Mouse (Mus musculus) kidney, postnatal 10 days (tissue): ENCODE measurements at regions not wholly inside any gene's neighbourhood (a gene's known extent, or its start where the extent isn't known, plus 50 kb on each side); places are given as distances from the start of the nearest gene placed in this dataset.
"Not testable (repeated sequence)": the region's sequence is repeated elsewhere in the genome, so short reads cannot be mapped to it uniquely, and the experiment has no call there.

Source experiments
- DNase-seq: peaks from one replicate; pipeline ENCODE4 v3.0.0; 2021; ENCODE audit warnings: mixed read lengths

DNA sequence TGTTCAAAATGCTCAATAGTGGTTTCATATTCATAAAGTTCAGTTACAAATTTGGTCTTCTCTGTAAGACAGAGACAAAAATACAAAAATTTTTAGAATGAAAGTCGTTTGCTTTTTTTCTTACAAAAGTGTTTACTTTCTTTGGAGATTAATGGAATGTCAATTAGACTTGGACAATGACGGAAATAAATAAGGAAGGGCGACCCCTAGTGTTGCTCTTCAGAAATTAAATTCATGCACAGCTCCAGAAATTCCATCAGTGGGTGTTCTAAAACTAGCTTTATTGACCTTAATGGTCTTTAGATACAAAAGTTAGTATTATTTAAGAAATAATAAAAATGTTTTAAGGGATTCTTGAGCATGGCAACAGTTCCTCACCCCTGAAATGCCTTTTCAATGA lies 141.8 kb upstream of the Lama2 start:
- DNase-seq = peak; percentile 38

DNA sequence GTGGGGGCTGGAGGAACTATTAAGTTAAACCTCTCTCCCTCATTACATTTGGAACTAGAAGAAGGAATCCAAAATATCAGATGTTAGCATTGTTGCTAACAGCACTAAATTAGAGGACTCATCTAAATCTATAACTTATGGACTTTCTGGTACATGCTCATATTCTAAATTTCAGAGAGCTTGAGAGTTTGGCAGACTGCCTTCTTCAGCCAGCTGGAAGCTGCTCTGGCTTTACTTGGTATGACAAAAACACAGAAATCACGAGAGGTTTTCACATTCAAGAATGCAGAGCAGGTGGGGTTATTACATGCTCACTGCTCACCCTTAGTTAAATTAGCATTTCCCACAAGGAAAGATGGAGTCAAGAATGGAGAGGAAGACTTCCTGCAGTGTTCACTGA lies 182.8 kb upstream of the Lama2 start:
- no peak for DNase-seq

DNA sequence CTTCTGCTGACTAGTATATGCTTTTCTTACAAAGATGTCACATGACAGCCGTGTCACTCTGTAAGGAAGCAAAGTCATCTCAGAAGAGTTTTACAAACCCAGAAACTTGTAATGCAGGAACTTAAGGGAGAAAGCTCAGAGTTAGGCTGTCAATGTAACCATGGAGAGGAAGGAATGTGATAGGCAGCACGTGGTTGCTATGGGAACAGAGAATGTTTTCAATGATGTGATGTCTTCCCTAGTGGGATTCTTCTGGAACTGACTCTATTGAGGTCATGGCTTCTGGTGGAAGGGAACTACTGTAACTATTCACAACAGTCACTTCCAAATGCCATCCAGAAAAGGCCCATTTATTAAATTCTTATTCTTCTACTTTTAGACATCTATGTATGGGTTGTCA lies 190.0 kb upstream of the Lama2 start:
- DNase-seq = no peak

DNA sequence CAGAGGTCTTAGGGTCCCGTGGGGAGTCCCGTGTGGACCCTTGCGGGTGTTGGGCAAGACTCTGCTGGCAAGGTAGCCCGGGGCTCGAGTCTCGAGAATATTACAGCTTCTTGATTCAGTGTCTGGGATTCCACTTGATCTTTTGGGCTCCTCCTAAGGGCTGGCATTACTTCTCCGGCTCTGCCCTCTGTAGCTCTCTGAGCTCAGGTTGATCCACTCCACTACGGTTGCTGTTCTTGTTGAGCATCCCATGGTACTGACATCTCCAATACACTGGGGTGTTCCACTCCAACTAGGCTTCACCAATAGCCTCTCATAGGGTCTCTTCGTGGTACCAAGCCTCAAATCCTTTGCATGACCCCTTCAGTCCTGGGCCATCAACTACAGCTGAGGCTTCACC lies 206.1 kb upstream of the Lama2 start:
- not testable (repeated sequence) for DNase-seq

DNA sequence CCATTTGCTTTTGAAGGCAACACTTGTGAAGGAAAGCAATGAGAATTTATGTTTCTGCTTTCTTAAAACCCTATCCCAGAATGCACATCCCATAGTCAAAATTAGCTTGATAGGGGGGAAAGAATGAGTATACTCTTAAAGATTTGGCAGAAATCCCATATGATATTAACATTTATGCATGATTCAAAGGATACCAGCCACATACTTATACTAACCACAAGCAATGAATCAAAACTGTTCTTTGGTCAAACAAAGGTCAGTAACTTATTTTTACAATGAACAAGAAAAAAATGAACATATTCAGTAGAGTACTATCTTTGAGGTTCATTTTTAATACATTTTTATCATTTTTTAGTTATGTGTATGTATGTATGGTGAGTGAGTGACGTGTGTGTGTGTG lies 208.8 kb upstream of the Lama2 start:
- no peak for DNase-seq

DNA sequence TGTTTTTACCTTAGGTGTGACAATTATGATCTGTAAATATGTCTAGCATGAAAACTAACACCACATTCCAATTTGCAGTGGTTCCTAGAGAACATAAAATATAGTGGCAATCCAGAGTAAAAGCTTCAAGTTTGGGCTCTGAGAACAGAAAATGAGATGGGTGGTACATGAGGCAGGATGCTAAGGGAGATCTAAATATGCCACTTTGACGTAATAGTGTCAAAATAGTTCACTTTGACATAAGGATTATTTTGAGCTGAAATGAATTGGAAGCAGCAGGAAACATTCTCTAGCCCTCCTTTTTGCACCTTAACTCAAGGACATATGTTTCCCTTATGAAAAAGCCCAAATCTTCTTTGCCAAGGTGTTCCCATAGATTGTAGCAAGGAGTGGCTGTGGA lies 219.1 kb upstream of the Lama2 start:
- no peak for DNase-seq

DNA sequence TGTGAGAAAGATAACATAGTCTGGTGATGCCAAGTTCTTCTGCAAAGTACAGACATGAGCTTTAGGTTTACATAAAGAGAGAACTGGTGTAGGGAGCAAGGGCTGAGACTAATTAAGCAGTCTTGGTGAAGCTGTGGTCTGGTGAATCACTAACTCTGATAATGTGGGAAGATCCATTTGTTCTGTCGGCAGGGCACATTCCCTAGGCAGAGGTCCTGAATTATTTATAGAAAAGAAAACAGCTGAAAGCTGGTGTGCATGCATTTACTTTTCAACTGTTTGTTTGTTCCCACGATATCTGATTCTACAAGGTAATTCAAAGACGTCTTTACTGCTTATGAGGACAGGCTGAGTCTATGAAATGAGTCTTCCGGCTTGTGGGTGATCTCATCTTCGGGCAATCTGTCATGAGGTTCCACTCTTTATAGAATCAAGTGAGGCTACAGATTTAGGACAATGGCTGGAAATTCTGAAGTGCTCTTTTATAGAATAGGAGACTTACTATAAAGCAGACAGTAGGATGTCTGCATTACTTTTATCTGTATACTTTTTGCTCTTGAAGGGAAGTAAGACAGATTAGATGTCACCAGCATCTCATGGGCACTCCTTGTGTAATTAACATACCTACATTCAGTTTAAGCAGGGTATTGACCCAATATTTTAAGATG lies 221.6 kb upstream of the Lama2 start:
- no peak for DNase-seq

DNA sequence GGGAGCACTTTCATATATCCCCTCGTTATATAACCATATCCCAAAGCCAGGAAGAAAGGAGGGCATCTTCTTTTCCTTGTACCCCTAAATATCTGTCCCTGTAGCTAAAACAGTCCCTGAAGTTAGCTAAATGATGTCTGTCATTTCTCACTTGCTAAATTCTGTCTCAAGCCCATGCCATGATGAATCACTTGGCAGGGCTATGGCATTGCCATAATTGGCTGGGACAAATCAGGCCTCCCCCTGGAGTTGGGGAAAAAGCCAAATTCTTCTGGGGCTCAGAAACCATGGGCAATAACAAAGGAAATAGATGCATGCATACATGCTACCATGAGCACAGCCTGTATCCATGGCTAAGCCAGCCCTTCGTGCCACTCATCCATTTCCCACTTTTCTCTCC lies 223.5 kb upstream of the Lama2 start:
- DNase-seq = no peak

DNA sequence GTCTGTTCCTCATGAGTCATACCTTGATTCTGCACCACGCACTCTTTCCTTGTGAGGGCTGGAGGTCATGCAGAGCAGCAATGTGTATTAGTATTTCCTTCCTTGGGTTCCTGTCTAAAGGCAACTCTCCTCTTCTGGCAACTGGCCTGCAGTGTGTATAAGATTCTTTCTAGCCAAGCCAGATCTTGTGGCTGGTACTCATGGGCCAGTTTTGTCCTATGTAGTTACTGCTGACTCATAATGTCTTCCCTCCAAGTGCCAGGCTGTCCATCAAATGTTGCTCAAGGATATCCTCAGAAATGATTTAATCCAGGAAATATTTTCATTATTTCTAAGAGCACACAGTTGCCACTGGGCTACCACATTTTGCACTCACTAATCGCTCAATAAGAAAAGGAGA lies 211.0 kb upstream of the Ptprk start:
- no peak for DNase-seq

DNA sequence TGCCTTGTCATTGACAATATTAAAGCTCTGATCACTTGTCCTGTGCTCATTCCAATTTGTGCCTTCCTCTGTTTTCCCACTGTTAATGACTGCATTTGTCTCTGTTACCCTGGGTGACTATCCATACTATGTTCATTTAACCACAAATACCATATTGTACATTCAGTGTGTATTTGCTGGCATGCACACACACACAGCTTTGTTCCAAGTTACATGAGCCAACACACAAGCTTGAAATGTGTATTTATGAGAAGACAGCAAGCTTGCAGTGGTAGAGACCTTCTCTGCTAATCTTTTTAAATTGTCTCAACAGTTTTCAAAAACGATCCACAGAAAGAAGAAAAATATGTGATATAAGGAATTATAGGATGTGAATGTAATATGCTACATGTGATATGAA lies 193.8 kb upstream of the Ptprk start:
- no peak for DNase-seq

DNA sequence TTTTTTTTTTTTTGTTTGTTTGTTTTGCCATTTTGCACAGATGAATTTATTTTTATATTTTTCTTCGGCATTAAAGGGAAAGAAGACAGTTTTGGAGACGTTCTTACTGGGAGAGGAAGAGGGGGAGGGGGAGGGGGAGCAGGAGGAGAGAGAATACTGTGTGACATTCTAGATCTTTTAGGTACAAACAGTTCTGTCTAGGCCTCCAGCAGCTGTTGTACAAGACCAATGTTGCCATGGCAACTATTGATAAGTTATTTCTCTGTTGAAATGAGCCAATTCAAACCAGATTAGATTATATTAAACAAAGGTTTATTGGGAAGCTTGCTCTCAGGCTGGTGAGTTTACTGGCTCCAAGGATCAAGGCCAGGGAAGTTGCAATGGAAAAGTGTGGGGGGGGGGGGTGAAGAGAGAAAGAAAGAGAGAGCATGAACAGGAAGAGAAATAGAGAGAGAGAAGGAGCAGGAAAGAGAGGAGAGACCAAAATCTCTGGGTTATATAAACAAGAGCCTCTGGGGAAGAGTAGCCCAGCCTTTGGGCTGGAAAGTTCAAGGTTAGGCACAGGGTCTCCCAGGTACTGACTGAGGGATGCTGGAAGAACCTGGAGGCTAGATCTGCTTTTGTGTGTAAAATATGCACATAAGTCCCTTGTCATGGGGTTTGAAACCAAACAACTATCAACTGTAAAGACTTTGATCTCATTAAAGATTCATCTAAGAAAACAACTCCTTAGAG lies 182.7 kb upstream of the Ptprk start:
- no peak for DNase-seq

DNA sequence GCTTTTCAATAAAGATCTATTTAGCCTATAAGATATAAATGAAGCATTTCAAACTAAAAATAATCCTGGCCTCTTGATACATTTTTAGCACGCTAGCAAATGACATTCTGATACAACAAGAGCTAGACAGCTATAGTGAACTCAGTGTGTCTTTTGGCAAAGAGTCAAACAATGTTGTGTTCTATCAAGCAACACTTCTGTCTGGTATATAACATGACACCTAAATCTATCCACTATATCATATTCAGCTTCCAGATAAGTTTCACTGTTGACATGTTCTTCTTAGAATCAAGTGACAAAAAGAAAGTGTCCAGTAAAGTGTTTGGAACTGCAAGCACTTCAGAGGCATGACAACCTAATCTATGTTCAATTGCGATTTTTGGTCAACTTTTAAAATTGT lies 158.2 kb upstream of the Ptprk start:
- no peak for DNase-seq

DNA sequence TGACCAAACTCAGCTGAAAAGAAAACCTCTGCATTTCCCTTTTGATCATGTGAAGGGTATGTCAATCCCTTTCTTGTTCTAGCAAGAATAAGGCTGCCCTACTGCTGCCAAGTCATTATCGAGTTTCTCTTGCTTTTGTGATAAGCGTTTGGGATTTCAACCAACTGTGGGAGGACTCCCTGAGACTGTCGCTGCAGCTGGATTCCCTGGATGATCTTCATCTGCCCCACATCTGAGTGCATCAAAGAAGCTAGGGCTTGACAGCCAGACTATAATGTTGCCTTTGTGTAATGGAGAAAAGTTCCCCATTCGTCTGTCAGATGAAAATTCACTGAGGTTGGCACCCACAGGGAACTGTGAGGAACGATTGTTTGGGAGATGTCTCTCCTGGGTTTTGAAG lies 147.4 kb upstream of the Ptprk start:
- no peak for DNase-seq

DNA sequence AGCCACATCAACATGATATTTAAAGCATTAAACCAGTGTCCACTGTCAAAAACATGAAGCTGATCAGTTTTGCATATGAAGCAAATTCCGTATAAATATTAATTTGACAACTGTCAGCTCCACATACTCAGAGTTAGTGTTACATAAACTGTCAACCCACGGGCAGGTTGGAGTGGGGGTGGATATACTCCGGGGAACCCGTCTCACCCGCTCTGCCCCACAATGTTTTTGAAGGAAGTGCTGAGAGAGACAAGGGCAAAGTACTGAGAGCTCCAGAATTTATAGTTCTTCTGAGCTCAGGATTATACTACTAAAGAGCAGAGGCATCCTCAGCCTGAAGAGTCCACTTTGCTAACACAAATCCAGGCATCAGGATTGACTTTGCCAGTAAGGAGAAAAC lies 132.5 kb upstream of the Ptprk start:
- peak; percentile 13 for DNase-seq

DNA sequence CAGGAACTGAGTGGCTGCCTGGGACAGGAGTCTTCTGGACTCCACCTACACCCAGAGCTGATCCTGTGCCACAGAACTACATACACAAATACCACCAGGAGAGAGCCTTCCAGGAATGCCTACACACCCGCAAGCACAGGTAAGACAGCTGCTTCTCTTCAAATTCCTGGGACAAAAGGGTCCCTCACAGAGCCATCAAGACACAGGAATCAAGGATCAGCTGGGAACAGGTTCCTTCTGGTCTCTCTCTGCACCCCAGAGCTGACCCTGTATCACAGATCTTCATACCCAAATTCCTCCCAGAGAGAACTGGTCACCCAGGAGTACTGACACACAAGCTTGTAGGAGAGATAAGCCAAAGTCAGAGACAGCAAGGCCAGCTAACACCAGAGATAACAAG lies 125.5 kb upstream of the Ptprk start:
- no peak for DNase-seq

DNA sequence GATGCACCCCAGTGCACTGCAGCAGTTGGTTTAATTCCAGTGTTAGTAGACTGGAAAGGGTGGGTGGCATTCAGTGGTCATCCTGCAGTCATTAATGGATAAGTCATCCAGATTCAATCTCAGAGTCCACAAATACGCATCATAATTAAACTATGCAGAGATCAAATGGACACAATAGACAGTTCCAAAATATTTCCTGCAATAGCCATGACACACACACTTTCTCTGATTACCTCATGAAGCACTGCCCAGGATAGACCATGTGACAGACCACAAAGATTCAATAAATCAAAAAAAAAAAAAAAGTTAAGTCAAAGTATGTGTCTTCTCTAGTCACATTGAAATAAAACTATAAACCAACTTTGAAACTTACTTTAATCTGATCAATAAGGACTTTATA lies 106.4 kb upstream of the Ptprk start:
- DNase-seq = no peak

DNA sequence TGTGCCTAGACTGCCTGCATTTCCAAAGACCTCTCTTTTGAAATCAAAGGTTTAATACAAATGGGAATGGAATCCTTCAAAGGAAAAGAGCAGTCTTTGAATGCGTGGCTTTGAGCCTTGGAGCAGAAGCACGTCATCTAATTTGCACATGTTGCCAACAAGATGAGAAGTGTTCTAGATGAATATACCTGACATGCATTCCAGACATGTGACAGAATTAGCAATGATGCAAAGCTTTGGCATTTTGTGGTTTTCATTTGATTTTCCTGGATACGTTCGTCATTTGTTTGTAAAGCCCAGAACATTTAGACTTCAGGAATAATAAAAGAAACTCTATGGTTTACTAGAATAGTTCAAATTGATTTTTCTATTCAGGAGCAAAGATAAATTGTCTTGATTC lies 90.6 kb upstream of the Ptprk start:
- no peak for DNase-seq

DNA sequence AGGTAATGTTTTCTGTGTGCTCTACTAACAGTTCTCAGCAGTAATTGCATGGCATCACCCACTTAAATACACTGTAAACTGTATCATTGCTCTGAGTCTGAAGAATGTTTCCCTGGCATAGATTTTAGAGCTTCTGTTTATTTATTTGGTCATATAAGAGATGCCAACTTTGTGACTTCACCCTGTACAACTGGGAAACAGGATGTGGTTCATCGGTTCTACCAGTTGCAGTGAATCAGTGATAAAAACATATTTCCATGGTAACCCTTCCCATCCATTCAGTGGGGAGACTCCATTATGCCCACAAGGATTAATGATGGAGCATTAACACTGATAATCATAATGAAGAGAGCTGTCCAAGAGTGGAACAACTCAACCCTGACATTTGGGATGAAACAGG lies 89.6 kb upstream of the Ptprk start:
- no peak for DNase-seq

DNA sequence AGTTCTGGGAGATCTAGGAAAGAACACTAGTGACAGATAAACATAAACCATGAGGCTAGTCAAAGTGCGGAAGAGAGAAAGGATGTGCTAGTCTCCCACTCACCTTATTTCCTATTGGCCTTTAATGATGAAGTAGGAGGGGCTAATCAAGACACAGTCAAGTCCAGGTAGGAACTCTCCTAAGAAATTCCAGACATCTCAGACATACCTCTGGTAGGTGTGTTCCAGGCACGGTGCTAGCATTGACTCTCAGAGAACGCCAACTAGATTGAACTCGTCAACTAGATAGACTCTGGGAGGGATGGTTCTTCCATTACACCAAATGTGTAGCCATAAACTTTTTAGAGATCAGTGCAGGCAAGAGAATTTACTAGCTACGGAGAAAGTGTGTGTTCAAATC lies 87.6 kb upstream of the Ptprk start:
- DNase-seq = no peak

DNA sequence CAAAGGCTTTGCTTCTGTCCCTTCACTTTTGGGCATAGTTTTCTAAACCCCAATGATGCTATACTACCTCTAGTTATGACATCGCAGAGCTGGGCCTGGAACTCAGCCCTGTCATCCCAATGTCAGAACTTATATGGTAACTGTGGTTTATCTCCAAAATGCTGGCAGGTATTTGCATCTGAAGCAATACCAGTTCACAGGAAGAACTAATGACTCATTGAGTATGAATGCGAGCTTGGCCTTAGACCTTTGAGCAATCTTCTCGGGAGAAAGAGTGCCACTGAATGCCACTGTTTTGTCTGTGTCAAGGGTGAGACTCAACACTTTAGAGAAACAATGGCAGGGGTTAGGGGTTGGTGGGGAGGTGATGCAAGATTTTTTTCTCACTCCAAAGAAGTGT lies 86.6 kb upstream of the Ptprk start:
- DNase-seq = no peak

DNA sequence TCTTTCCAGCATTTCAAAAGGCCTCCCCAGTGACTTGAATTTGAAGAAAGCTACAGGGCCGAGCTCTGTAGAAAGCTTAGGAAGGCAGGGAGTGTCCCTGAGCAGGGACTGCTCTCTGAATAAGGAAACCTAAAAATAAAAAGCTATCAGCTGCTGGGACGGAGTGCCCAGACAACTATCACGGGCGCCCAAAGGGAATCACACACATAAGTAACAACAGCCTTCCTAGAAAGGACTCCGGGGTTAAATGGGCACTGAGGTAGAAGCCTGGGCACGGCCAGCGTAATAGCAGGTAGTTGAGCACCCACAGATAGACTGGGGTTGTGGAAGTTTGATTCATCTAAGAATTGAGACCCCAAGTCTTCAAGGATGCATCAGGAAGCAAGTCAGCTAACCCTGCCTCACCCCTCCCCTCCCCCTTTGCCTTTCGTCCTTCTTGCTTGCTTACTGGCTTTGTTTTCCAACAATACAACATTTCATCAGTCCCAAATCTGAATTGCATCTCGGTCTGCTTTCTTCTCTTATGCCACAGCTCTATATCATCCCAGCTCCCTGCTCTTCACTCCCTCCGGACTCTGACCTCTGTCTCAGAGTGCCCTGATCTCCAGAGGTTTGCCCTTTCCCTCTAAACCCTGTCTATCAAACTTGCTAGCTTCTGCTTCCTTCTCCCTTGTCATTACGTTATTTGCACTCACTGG lies 84.1 kb upstream of the Ptprk start:
- DNase-seq = no peak

DNA sequence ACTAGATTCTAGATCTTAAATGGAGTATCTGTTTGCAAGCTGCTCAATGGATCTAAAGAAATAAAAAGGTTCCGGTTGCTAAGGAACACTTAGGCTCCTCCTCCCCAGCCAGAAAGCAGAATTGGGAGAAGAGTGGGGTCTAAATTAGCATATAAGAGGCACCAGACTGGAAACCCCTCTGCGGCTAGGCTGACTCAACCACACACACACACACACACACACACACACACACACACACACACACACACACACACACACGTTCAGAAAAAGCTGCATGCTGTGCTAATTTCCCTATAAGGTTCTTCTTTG lies 83.6 kb upstream of the Ptprk start:
- DNase-seq = no peak

DNA sequence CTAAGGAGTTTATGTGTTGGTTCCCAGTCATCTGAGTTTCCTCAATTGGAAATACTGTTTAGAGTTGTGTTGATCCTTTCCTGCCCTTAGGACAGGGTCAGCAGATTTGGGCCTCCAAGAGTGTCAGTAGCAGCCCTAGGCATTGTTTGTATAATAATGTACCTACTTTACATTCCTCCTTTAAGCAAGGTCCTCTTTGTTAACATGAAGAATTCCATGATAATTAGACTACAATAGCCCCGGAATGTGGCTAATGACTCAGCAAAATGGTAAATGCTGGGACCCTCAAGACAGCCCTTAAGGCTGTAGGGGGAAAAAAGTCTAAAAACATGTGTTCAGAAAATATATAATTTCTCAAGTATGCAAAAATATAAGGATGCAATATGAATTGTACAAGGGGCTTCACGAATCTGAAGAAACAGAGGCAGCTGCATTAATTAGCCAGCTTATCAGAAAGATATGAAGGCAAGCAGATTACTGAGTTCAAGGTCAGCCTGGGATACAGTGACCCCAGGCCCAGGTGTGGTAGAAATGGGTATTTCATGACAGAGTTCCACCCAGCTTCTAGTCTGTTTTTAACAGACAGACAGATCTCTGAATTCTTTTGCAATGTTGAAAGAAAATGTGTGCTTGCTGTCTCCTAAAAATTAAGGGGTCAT lies 80.1 kb upstream of the Ptprk start:
- DNase-seq = no peak

DNA sequence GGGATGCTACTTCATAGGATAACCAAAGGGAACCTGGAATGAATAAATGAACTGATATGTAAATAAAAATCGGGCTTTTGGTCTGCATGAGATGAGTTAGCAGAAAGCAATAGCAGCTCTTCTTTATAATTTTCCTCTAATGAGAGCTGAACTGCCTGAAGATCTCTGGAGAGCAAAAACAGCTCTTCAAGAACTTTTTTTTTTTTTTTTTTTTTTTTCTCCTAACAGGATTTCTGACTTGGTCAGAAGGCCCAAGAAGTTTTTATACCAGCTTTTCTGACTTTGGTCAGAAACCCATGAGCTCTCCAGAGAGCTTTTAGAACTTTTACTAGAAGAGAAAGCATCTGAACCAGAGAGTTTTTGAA lies 79.6 kb upstream of the Ptprk start:
- no peak for DNase-seq
